Mouse (Mus musculus): ENCODE measurements at regions not wholly inside any gene's neighbourhood (a gene's known extent, or its start where the extent isn't known, plus 50 kb on each side); places are given as distances from the start of the nearest gene placed in this dataset.
"Not testable (repeated sequence)": the region's sequence is repeated elsewhere in the genome, so short reads cannot be mapped to it uniquely, and the experiment has no call there.

DNA sequence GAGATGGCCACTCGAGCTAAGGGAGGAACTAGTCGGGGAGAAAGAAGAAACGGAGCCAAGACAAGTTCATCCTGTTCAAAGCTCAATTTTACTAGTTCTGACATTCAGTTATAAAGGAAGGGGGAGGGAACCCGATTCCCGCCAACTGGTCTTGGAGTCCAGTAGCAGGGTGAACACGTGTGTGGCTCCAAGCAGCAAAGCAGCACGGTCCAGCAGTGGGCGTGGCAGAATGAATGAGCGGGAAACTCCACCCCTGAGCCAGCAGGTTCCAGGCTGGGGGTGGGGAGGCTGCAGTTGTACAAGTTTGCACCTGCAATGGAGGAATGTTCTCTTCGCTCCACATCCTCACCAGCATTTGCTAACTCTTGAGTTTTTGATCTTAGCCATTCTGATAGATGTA is 108.8 kb upstream of the Adgrf1 start:
- H3K27me3 ChIP-seq (ENCODE audit: control insufficient read depth, insufficient read depth, low read length); H3K4me3 ChIP-seq (replicated peaks; ENCODE audit: low read length); H3K9ac ChIP-seq; H3K4me1 ChIP-seq (replicated peaks; ENCODE audit: control insufficient read depth, insufficient read depth, low read length); H3K9me3 ChIP-seq (ENCODE audit: control insufficient read depth, low read length); ATAC-seq (ENCODE audit: low FRiP score); H3K4me2 ChIP-seq (replicated peaks); H3K27ac ChIP-seq; H3K36me3 ChIP-seq (replicated peaks; ENCODE audit: control insufficient read depth, insufficient read depth); DNase-seq (ENCODE audit: low spot score): not testable (repeated sequence)
- WGBS, result 71% methylated on average over 8 of the region's 10 CpGs

- no peak for ATAC-seq (ENCODE audit: low FRiP score)
- Histone ChIP-seq H3K4me3 (replicated peaks; ENCODE audit: low read length) (no peak overlapping the region), H3K4me2 (replicated peaks) (no peak overlapping the region), H3K36me3 (replicated peaks; ENCODE audit: control insufficient read depth, insufficient read depth) (no peaks in the 10 kb centered on the region), H3K4me1 (replicated peaks; ENCODE audit: control insufficient read depth, insufficient read depth, low read length) (no peaks in the 10 kb centered on the region; the same call in 1 of the 2 replicates), H3K27me3 (ENCODE audit: control insufficient read depth, insufficient read depth, low read length) (no peaks in the 10 kb centered on the region), H3K9ac (no peak overlapping the region), H3K9me3 (ENCODE audit: control insufficient read depth, low read length) (no peaks in the 10 kb centered on the region), H3K27ac (no peak overlapping the region)
- no peak for DNase-seq (ENCODE audit: low spot score)
- 87% methylated on average over 4 of the region's 4 CpGs for WGBS
Measured at GRCm38 (mm10) chr17:43163126-43163525, 107.0 kb upstream of the Adgrf1 start.

- ATAC-seq (ENCODE audit: low FRiP score) (no peak), DNase-seq (ENCODE audit: low spot score) (no peak)
- Histone ChIP-seq H3K4me2 (replicated peaks) (no peak overlapping the region), H3K4me3 (replicated peaks; ENCODE audit: low read length) (no peak overlapping the region), H3K9ac (no peak overlapping the region), H3K27me3 (ENCODE audit: control insufficient read depth, insufficient read depth, low read length) (no peaks in the 10 kb centered on the region), H3K27ac (no peak overlapping the region), H3K9me3 (ENCODE audit: control insufficient read depth, low read length) (no peaks in the 10 kb centered on the region), H3K4me1 (replicated peaks; ENCODE audit: control insufficient read depth, insufficient read depth, low read length) (no peaks in the 10 kb centered on the region), H3K36me3 (replicated peaks; ENCODE audit: control insufficient read depth, insufficient read depth) (no peaks in the 10 kb centered on the region)
- WGBS, result 68% methylated on average over 4 of the region's 4 CpGs
Measured at GRCm38 (mm10) chr17:43166091-43166490, 104.0 kb upstream of the Adgrf1 start.

- no peak overlapping the region for H3K4me3 ChIP-seq (replicated peaks; ENCODE audit: low read length)
- H3K27ac ChIP-seq, result no peak overlapping the region
- H3K4me2 ChIP-seq (replicated peaks), result no peak overlapping the region
- H3K9me3 ChIP-seq (ENCODE audit: control insufficient read depth, low read length), result no peaks in the 10 kb centered on the region
- H3K36me3 ChIP-seq (replicated peaks; ENCODE audit: control insufficient read depth, insufficient read depth), result no peaks in the 10 kb centered on the region
- WGBS, result 42% methylated on average over 1 of the region's 1 CpGs
- no peak overlapping the region for H3K9ac ChIP-seq
- DNase-seq (ENCODE audit: low spot score), result no peak
- no peaks in the 10 kb centered on the region for H3K4me1 ChIP-seq (replicated peaks; ENCODE audit: control insufficient read depth, insufficient read depth, low read length)
- no peaks in the 10 kb centered on the region for H3K27me3 ChIP-seq (ENCODE audit: control insufficient read depth, insufficient read depth, low read length)
- ATAC-seq (ENCODE audit: low FRiP score), result no peak
Measured at GRCm38 (mm10) chr17:43169435-43169834, 100.7 kb upstream of the Adgrf1 start.

DNA sequence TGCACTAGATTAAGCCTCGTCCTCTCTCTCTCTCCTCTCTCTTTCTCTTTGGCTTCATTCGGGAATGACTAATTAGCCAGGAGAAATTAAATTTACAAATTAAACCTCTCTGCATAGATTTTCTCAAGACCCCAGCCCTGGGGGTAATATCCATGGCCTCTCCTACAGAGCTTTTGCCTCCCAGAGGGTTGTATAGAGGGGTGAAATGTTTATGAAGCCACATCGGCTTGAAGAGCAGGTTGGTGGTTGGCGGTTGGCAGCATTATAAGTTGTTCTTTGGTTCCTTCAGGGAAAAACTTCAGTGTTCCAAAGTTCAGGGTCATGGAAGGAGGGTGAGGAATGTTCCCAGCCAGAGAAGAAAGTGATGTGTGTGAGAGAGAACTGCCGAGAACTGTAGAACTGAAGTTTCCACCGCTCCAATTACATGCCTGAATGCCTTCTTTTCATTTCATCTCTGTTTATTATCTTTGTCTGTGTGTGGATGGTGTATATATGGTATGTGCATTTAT is 97.4 kb upstream of the Adgrf1 start:
- H3K9me3 ChIP-seq (ENCODE audit: control insufficient read depth, low read length), result no peaks in the 10 kb centered on the region

DNA sequence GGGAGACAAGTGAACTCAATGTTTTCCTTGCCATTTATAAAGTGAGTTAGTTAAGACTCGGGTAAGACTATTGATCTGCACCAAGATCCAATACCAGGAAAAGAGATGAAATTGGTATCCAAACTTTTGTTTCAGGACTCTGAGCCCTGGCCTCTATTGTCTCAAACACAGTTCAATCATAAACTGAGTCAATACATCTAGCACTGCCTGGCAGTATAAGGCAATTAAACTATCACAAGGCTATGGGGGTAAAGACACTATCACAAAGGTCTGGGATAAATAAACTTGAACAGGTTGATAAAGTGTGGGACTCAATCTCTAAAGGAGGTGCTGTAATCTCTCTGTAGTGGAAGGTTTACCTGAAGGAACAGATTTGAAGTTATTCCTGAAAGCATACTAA is 95.3 kb upstream of the Adgrf1 start:
- DNase-seq (ENCODE audit: low spot score) (no peak), ATAC-seq (ENCODE audit: low FRiP score) (no peak)
- WGBS, result 81% methylated on average over 1 of the region's 1 CpGs

More for the DNA sequence above, 97.4 kb upstream of the Adgrf1 start:
- no peak overlapping the region for H3K4me2 ChIP-seq (replicated peaks)
- ATAC-seq (ENCODE audit: low FRiP score) (no peak), DNase-seq (ENCODE audit: low spot score) (no peak)
- H3K4me1 ChIP-seq (replicated peaks; ENCODE audit: control insufficient read depth, insufficient read depth, low read length), result no peaks in the 10 kb centered on the region
- WGBS, result 65% methylated on average over 6 of the region's 6 CpGs
- no peak overlapping the region for H3K4me3 ChIP-seq (replicated peaks; ENCODE audit: low read length)
- no peak overlapping the region for H3K9ac ChIP-seq
- H3K27ac ChIP-seq, result no peak overlapping the region
- no peaks in the 10 kb centered on the region for H3K27me3 ChIP-seq (ENCODE audit: control insufficient read depth, insufficient read depth, low read length)
- H3K36me3 ChIP-seq (replicated peaks; ENCODE audit: control insufficient read depth, insufficient read depth), result no peaks in the 10 kb centered on the region

DNA sequence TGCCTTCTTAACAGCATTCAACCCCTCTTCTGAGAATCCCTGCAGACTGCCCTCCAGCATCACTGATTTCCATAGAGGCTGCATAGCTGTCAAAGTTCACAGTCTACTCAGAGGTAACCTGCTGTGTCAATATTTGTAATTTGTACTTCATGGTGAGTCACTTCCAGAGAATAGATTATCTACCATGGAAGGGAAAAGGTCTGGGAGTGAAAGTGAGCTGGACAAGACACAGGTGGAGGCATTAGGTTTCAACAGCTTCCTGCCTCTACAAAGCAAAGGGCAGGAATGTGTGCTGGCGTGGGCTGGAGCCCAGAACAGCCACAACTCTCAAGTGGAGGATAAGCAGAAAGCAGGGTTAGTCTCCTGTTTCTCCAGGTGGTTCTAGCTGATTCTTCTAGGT is 92.9 kb upstream of the Adgrf1 start:
- Histone ChIP-seq H3K4me2 (replicated peaks) (no peak overlapping the region), H3K36me3 (replicated peaks; ENCODE audit: control insufficient read depth, insufficient read depth) (no peaks in the 10 kb centered on the region), H3K9me3 (ENCODE audit: control insufficient read depth, low read length) (no peaks in the 10 kb centered on the region), H3K4me1 (replicated peaks; ENCODE audit: control insufficient read depth, insufficient read depth, low read length) (no peaks in the 10 kb centered on the region), H3K9ac (no peak overlapping the region), H3K4me3 (replicated peaks; ENCODE audit: low read length) (no peak overlapping the region), H3K27me3 (ENCODE audit: control insufficient read depth, insufficient read depth, low read length) (no peaks in the 10 kb centered on the region), H3K27ac (no peak overlapping the region)
- 69% methylated on average over 1 of the region's 1 CpGs for WGBS
- DNase-seq (ENCODE audit: low spot score) (no peak), ATAC-seq (ENCODE audit: low FRiP score) (no peak)

More for the DNA sequence above, 95.3 kb upstream of the Adgrf1 start:
- H3K4me3 ChIP-seq (replicated peaks; ENCODE audit: low read length), result no peak overlapping the region
- no peaks in the 10 kb centered on the region for H3K36me3 ChIP-seq (replicated peaks; ENCODE audit: control insufficient read depth, insufficient read depth)
- no peak overlapping the region for H3K4me2 ChIP-seq (replicated peaks)
- H3K4me1 ChIP-seq (replicated peaks; ENCODE audit: control insufficient read depth, insufficient read depth, low read length), result no peaks in the 10 kb centered on the region
- H3K27me3 ChIP-seq (ENCODE audit: control insufficient read depth, insufficient read depth, low read length), result no peaks in the 10 kb centered on the region
- no peaks in the 10 kb centered on the region for H3K9me3 ChIP-seq (ENCODE audit: control insufficient read depth, low read length)
- H3K9ac ChIP-seq, result no peak overlapping the region
- no peak overlapping the region for H3K27ac ChIP-seq

- Histone ChIP-seq H3K4me1 (replicated peaks; ENCODE audit: control insufficient read depth, insufficient read depth, low read length) (no peaks in the 10 kb centered on the region), H3K9ac (no peak overlapping the region), H3K4me2 (replicated peaks) (no peak overlapping the region), H3K4me3 (replicated peaks; ENCODE audit: low read length) (no peak overlapping the region), H3K9me3 (ENCODE audit: control insufficient read depth, low read length) (no peaks in the 10 kb centered on the region), H3K27ac (no peak overlapping the region), H3K36me3 (replicated peaks; ENCODE audit: control insufficient read depth, insufficient read depth) (no peaks in the 10 kb centered on the region), H3K27me3 (ENCODE audit: control insufficient read depth, insufficient read depth, low read length) (no peaks in the 10 kb centered on the region)
- WGBS, result 62% methylated on average over 2 of the region's 2 CpGs
- DNase-seq (ENCODE audit: low spot score) (no peak), ATAC-seq (ENCODE audit: low FRiP score) (no peak)
Measured at GRCm38 (mm10) chr17:43190016-43190415, 80.1 kb upstream of the Adgrf1 start.

DNA sequence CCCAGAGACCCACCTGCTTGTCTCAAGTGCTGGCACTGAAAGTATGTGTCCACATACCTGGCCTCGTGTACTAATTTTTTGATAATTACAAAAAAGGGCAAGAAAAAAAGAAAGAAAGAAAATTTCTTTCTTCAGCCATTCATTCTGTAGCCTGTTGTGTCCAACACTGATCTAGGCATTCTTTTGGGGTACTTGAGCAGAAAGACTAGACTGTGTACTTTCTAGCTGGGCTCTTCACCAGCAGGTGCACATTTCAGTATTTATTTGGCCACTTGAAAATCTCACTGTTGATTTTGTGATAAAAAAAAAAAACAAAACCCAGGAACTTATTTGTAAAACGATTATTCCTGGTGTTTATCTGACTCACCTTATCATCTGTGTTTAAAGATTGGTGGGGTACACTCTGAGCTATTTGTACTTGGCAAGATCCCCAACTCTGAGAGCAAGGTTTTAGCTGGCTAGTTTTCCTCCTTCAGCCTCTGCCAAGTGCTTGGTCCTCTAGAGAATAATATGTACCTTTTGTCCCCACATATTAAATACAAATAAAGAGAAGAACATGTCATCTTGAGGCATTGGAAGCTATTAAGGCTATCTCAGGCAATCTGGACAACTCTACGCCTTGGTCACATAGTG is 79.2 kb upstream of the Adgrf1 start:
- 87% methylated on average over 3 of the region's 3 CpGs for WGBS
- no peak overlapping the region for H3K4me2 ChIP-seq (replicated peaks)
- no peaks in the 10 kb centered on the region for H3K4me1 ChIP-seq (replicated peaks; ENCODE audit: control insufficient read depth, insufficient read depth, low read length)
- no peak for ATAC-seq (ENCODE audit: low FRiP score)
- H3K9ac ChIP-seq, result no peak overlapping the region
- H3K27ac ChIP-seq, result no peak overlapping the region
- no peak for DNase-seq (ENCODE audit: low spot score)
- no peaks in the 10 kb centered on the region for H3K27me3 ChIP-seq (ENCODE audit: control insufficient read depth, insufficient read depth, low read length)
- H3K4me3 ChIP-seq (replicated peaks; ENCODE audit: low read length), result no peak overlapping the region
- no peaks in the 10 kb centered on the region for H3K9me3 ChIP-seq (ENCODE audit: control insufficient read depth, low read length)
- H3K36me3 ChIP-seq (replicated peaks; ENCODE audit: control insufficient read depth, insufficient read depth), result no peaks in the 10 kb centered on the region

DNA sequence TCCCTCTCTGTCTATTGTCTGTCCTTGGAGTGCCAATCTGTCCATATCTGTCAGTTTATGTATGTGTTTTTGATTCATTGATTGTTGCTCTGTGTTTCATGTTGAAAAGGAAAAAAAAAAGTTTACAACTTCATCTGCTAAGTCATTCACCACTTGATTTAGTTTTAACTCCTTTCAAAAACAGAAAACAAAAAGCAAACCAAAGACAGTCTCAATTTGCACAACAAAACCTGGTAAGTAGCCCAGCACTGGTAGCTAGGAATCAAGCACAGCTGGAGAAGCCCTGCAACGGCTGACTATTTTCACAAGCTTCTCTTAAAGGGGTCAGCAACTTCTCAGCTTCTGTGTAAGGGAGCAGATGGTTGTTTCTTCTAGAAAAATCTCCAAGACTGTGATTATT is 72.9 kb upstream of the Adgrf1 start:
- H3K36me3 ChIP-seq (replicated peaks; ENCODE audit: control insufficient read depth, insufficient read depth), result no peaks in the 10 kb centered on the region
- H3K27me3 ChIP-seq (ENCODE audit: control insufficient read depth, insufficient read depth, low read length), result no peaks in the 10 kb centered on the region
- no peak overlapping the region for H3K27ac ChIP-seq
- DNase-seq (ENCODE audit: low spot score), result no peak
- ATAC-seq (ENCODE audit: low FRiP score), result no peak
- H3K4me2 ChIP-seq (replicated peaks), result no peak overlapping the region
- WGBS, result 13% methylated on average over 1 of the region's 1 CpGs
- no peaks in the 10 kb centered on the region for H3K9me3 ChIP-seq (ENCODE audit: control insufficient read depth, low read length)
- no peak overlapping the region for H3K9ac ChIP-seq
- no peaks in the 10 kb centered on the region for H3K4me1 ChIP-seq (replicated peaks; ENCODE audit: control insufficient read depth, insufficient read depth, low read length)
- no peak overlapping the region for H3K4me3 ChIP-seq (replicated peaks; ENCODE audit: low read length)
